Mouse (Mus musculus) intestine, embryonic 16.5 days (tissue): Measurements from ENCODE around the gene Garem2. TPM values are rescaled to one million over a fixed set of nuclear protein-coding genes. Genes with fewer than 3 reads are reported as not detected.

ENCODE experiments used
- ATAC-seq: fragments of 200-750 bp; cut with Nextera tagmentation; 2 replicates; pipeline ENCODE4 v1.8.0; 2017; ENCODE audit warnings: moderate TSS enrichment, moderate library complexity
- H3K27ac ChIP-seq: fragments of 300-500 bp; sonication (generic); 2 replicates; pipeline ENCODE4 v1.5.1; 2014; ENCODE audit warnings: mild to moderate bottlenecking, low read length
- H3K27me3 ChIP-seq: fragments of 300-500 bp; sonication (generic); replicated peaks from 2 replicates; pipeline ENCODE4 v1.6.1; 2014; ENCODE audit warnings: low read length, control low read depth, mixed read lengths; ENCODE audit not compliant: control insufficient read depth, insufficient read depth
- H3K36me3 ChIP-seq: fragments of 300-500 bp; sonication (generic); 2 replicates; pipeline ENCODE4 v1.6.1; 2014; ENCODE audit warnings: low read length, control low read depth; ENCODE audit not compliant: control insufficient read depth, insufficient read depth
- H3K4me1 ChIP-seq: fragments of 300-500 bp; sonication (generic); 2 replicates; pipeline ENCODE4 v1.6.1; 2014; ENCODE audit warnings: low read length, control low read depth, mixed read lengths; ENCODE audit not compliant: control insufficient read depth, insufficient read depth
- H3K4me2 ChIP-seq: fragments of 300-500 bp; sonication (generic); 2 replicates; pipeline ENCODE4 v1.6.1; 2014; ENCODE audit warnings: low read depth, low read length, control low read depth
- H3K4me3 ChIP-seq: fragments of 300-500 bp; sonication (generic); 2 replicates; pipeline ENCODE4 v1.5.1; 2014; ENCODE audit warnings: mild to moderate bottlenecking, low read length
- H3K9ac ChIP-seq: fragments of 300-500 bp; sonication (generic); 2 replicates; pipeline ENCODE4 v1.6.1; 2014; ENCODE audit warnings: low read depth, low read length
- H3K9me3 ChIP-seq: fragments of 300-500 bp; sonication (generic); 2 replicates; pipeline ENCODE4 v1.6.1; 2016; ENCODE audit warnings: low read length, control low read depth; ENCODE audit not compliant: control insufficient read depth
- WGBS: fragments of 180-500 bp; shearing (Covaris S2); extraction: QIAGEN DNeasy Blood & Tissue Kit; methylation state at CpG from one replicate; pipeline ENCODE4 v1.1.7; 2014; 5-methylcytosine and 5-hydroxymethylcytosine counted together
- polyA plus RNA-seq: library from polyadenylated mRNA; unstranded; fragments of >200 nt; fragmentation: Nextera tagmentation; extraction: Ambion mirVana; gene quantifications from 2 replicates; pipeline ENCODE4 v1.2.1, GENCODE M21; 2015

Gene Garem2
- polyA plus RNA-seq, 1 experiment from 2014 or later = 0.56 TPM

- Histone ChIP-seq H3K4me1 (peaks cover 8% of the 10 kb centered on the region), H3K36me3 (no peaks in the 10 kb centered on the region), H3K9ac (peak within 1 kb of the TSS; percentile 95), H3K9me3 (no peaks in the 10 kb centered on the region), H3K4me2 (peak within 1 kb of the TSS; percentile 58), H3K27me3 (no peaks in the 10 kb centered on the region), H3K27ac (peak within 1 kb of the TSS; percentile 94), H3K4me3 (peak within 1 kb of the TSS; percentile 91)
- WGBS = under 1% methylated on average over 53 of the region's 53 CpGs
- peak; percentile 90 for ATAC-seq
Measured at GRCm38 (mm10) chr5:30154474-30155394, 49.8 kb downstream of the Garem2 start, which contains the start of the genes Hadha and Hadhb. Gene Hadha (minus strand): TSS chr5:30155162. Gene Hadhb (plus strand): TSS chr5:30155248.

- H3K36me3 ChIP-seq = no peaks in the 10 kb centered on the region
- H3K9ac ChIP-seq = peak overlapping the region; percentile 95
- ATAC-seq = peak; percentile 27
- no peaks in the 10 kb centered on the region for H3K9me3 ChIP-seq
- H3K4me3 ChIP-seq = peak overlapping the region; percentile 91
- WGBS = under 1% methylated on average over 31 of the region's 31 CpGs
- H3K27me3 ChIP-seq = no peaks in the 10 kb centered on the region
- H3K27ac ChIP-seq = peak overlapping the region; percentile 94
- H3K4me2 ChIP-seq = peak overlapping the region; percentile 58
- H3K4me1 ChIP-seq = peaks cover 8% of the 10 kb centered on the region
Measured at GRCm38 (mm10) chr5:30155395-30155792, 50.4 kb downstream of the Garem2 start.

- 26% methylated on average over 13 of the region's 13 CpGs for WGBS
- peak overlapping the region; percentile 95 for H3K9ac ChIP-seq
- H3K4me3 ChIP-seq = peak overlapping the region; percentile 91
- H3K4me2 ChIP-seq = peak overlapping the region; percentile 58
- no peaks in the 10 kb centered on the region for H3K36me3 ChIP-seq
- ATAC-seq = no peak
- H3K27me3 ChIP-seq = no peaks in the 10 kb centered on the region
- H3K4me1 ChIP-seq = peaks cover 15% of the 10 kb centered on the region
- H3K9me3 ChIP-seq = no peaks in the 10 kb centered on the region
- peak overlapping the region; percentile 94 for H3K27ac ChIP-seq
Measured at GRCm38 (mm10) chr5:30155821-30156629, 51.1 kb downstream of the Garem2 start.

GRCm38 (mm10) chr5:30159601-30160000 lies 54.6 kb downstream of the Garem2 start:
- no peak overlapping the region for H3K27ac ChIP-seq
- H3K4me1 ChIP-seq = peaks cover 12% of the 10 kb centered on the region
- no peaks in the 10 kb centered on the region for H3K9me3 ChIP-seq
- no peaks in the 10 kb centered on the region for H3K36me3 ChIP-seq
- WGBS = 77% methylated on average over 6 of the region's 6 CpGs
- no peak overlapping the region for H3K9ac ChIP-seq
- ATAC-seq = no peak
- H3K27me3 ChIP-seq = no peaks in the 10 kb centered on the region
- H3K4me2 ChIP-seq = no peak overlapping the region
- no peak overlapping the region for H3K4me3 ChIP-seq

- 0 out of 2 replicates have a peak, but pooled peaks cover 7% of the 10 kb centered on the region for H3K4me1 ChIP-seq
- H3K36me3 ChIP-seq = no peaks in the 10 kb centered on the region
- no peaks in the 10 kb centered on the region for H3K9me3 ChIP-seq
- 63% methylated on average over 1 of the region's 1 CpGs for WGBS
- no peak overlapping the region for H3K9ac ChIP-seq
- no peak overlapping the region for H3K4me3 ChIP-seq
- peak; percentile 69 for ATAC-seq
- peak overlapping the region; percentile 73; the same call in 1 of the 2 replicates for H3K27ac ChIP-seq
- no peaks in the 10 kb centered on the region for H3K27me3 ChIP-seq
- no peak overlapping the region for H3K4me2 ChIP-seq
Measured at GRCm38 (mm10) chr5:30161836-30162235, 56.9 kb downstream of the Garem2 start.

- 0 out of 2 replicates have a peak, but pooled peaks cover 7% of the 10 kb centered on the region for H3K4me1 ChIP-seq
- H3K27me3 ChIP-seq = no peaks in the 10 kb centered on the region
- peak; percentile 57; the same call in 1 of the 2 replicates for ATAC-seq
- peak overlapping the region; percentile 63 for H3K27ac ChIP-seq
- no peaks in the 10 kb centered on the region for H3K36me3 ChIP-seq
- H3K4me2 ChIP-seq = peak overlapping the region; percentile 40; the same call in 1 of the 2 replicates
- 61% methylated on average over 6 of the region's 6 CpGs for WGBS
- H3K4me3 ChIP-seq = no peak overlapping the region
- H3K9me3 ChIP-seq = no peaks in the 10 kb centered on the region
- no peak overlapping the region for H3K9ac ChIP-seq
Measured at GRCm38 (mm10) chr5:30162339-30162738, 57.4 kb downstream of the Garem2 start.

- Histone ChIP-seq H3K9me3 (no peaks in the 10 kb centered on the region), H3K36me3 (no peaks in the 10 kb centered on the region), H3K27me3 (no peaks in the 10 kb centered on the region), H3K9ac (no peak overlapping the region), H3K4me3 (no peak overlapping the region), H3K4me2 (no peak overlapping the region), H3K4me1 (peaks cover 12% of the 10 kb centered on the region; the same call in 1 of the 2 replicates), H3K27ac (peak overlapping the region; percentile 9; the same call in 1 of the 2 replicates)
- WGBS = 70% methylated on average over 5 of the region's 5 CpGs
- ATAC-seq = no peak
Measured at GRCm38 (mm10) chr5:30165234-30165946, 60.4 kb downstream of the Garem2 start.
